Mouse (Mus musculus) cerebellum, adult 11-12 months (tissue): ENCODE measurements around the gene Mettl5.

ENCODE experiments used
- DNase-seq: peaks from one replicate; pipeline ENCODE4 v3.0.0; 2022

The Mettl5 gene

GRCm38 (mm10) chr2:69851427-69852058 is 33.9 kb downstream of the Mettl5 start:
- DNase-seq: no peak

- no peak for DNase-seq
Measured at GRCm38 (mm10) chr2:69849215-69849614, 36.2 kb downstream of the Mettl5 start.

- no peak for DNase-seq
Measured at GRCm38 (mm10) chr2:69840261-69840660, 45.2 kb downstream of the Mettl5 start.

GRCm38 (mm10) chr2:69838707-69839106 is 46.7 kb downstream of the Mettl5 start:
- no peak for DNase-seq

- no peak for DNase-seq
Measured at GRCm38 (mm10) chr2:69837996-69838395, 47.4 kb downstream of the Mettl5 start.

- DNase-seq: no peak
Measured at GRCm38 (mm10) chr2:69837244-69837967, 48.0 kb downstream of the Mettl5 start.

GRCm38 (mm10) chr2:69830116-69830515 is 55.3 kb downstream of the Mettl5 start:
- no peak for DNase-seq

GRCm38 (mm10) chr2:69829680-69830079 is 55.7 kb downstream of the Mettl5 start:
- DNase-seq: no peak

- no peak for DNase-seq
Measured at GRCm38 (mm10) chr2:69828031-69828430, 57.4 kb downstream of the Mettl5 start.

GRCm38 (mm10) chr2:69826380-69826779 is 59.0 kb downstream of the Mettl5 start:
- peak; percentile 81 for DNase-seq

- peak; percentile 23 for DNase-seq
Measured at GRCm38 (mm10) chr2:69825898-69826297, 59.5 kb downstream of the Mettl5 start.

- DNase-seq: peak; percentile 59
Measured at GRCm38 (mm10) chr2:69823129-69823677, 62.2 kb downstream of the Mettl5 start.

GRCm38 (mm10) chr2:69822361-69823128 is 62.9 kb downstream of the Mettl5 start:
- peak; percentile 60 for DNase-seq

GRCm38 (mm10) chr2:69821711-69822110 is 63.7 kb downstream of the Mettl5 start, which contains the start of gene Klhl23:
Klhl23 (plus strand) TSS chr2:69821944.
- peak; percentile 24 for DNase-seq
